Comparison of ENCODE assay signal across 20 mouse cellular contexts in the genomic region with DNA sequence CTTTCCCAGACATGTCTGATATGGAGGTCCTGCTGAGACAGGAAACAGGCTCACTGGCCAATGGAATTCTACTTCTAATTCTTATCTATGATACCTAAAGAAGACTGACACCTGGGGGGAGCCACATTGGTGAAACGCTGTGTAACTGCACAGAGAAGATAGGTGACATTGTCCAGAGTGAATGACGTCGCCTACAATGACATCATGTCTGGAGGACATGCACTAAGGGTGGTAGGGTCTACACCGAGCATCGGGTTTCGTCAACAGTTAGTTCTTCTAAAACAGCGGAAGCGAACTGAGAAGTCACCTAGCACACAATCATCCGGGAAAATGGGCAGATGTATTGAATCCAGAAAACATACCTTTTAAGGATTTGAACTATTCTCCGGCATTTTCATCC.
A peak's percentile ranks its signal among the peaks of the same experiment; 100 is the strongest.
DNase-seq lines count a peak whose midpoint lies in the region; ATAC-seq and TF ChIP-seq lines count a peak whose summit lies in the region.
"Had no signal": no experiment of that assay in that cellular context is flagged by ENCODE, and none has a peak within 500 bp of the region (broad histone marks: within the 10 kb centered on the region; RNA-seq: fewer than 3 reads in every experiment).

No protein-coding gene starts in this region.

- no peak overlapping the region for H3K9ac ChIP-seq in forebrain, embryonic 11.5 days (ENCODE audit: low read length)
- H3K9ac ChIP-seq in forebrain, embryonic 14.5 days (ENCODE audit: low read length): no peak overlapping the region
- no peak overlapping the region for H3K9ac ChIP-seq in heart, embryonic 11.5 days (ENCODE audit: low read depth, low read length)
- no peak overlapping the region for H3K9ac ChIP-seq in heart, embryonic 14.5 days (ENCODE audit: low read length)
- H3K9ac ChIP-seq: embryonic facial prominence, embryonic 13.5 days; hindbrain, embryonic 14.5 days had no signal

- no peak for TF ChIP-seq POLR2A in myocyte (IDR thresholded peaks at IDR 0.05; ENCODE audit: insufficient read length, low read depth)

- WGBS in forebrain, embryonic 11.5 days: 94% methylated on average over 10 of the region's 10 CpGs
- 89% methylated on average over 10 of the region's 10 CpGs for WGBS in forebrain, embryonic 14.5 days
- 66% methylated on average over 10 of the region's 10 CpGs for WGBS in heart, embryonic 11.5 days (ENCODE audit: insufficient replicate concordance)
- whole genome bisulfite sequencing in heart, embryonic 14.5 days: 62% methylated on average over 10 of the region's 10 CpGs

- no peaks in the 10 kb centered on the region for H3K4me1 ChIP-seq in forebrain, embryonic 11.5 days (replicated peaks; ENCODE audit: control insufficient read depth, insufficient read depth, low read length)
- H3K4me1 ChIP-seq in forebrain, embryonic 14.5 days (ENCODE audit: control insufficient read depth, insufficient read depth, low read length): peaks cover 5% of the 10 kb centered on the region; the same call in 1 of the 2 replicates
- H3K4me1 ChIP-seq in heart, embryonic 11.5 days (ENCODE audit: control insufficient read depth, insufficient read depth, low read length): no peaks in the 10 kb centered on the region
- peaks cover 7 to 10% of the 10 kb centered on the region in 2 experiments for H3K4me1 ChIP-seq in heart, embryonic 14.5 days (ENCODE audit: control insufficient read depth in 2 of 2, insufficient read depth in 2 of 2, low read length in 2 of 2)
- H3K4me1 ChIP-seq: embryonic facial prominence, embryonic 13.5 days had no signal

- no peak overlapping the region for H3ac ChIP-seq in myocyte (ENCODE audit: control insufficient read depth, insufficient read length)

- peaks cover 4% of the 10 kb centered on the region for H3K27me3 ChIP-seq in forebrain, embryonic 11.5 days (ENCODE audit: control insufficient read depth, insufficient read depth, low read length)
- H3K27me3 ChIP-seq in forebrain, embryonic 14.5 days (replicated peaks; ENCODE audit: control insufficient read depth, insufficient read depth, low read length): no peaks in the 10 kb centered on the region
- H3K27me3 ChIP-seq in heart, embryonic 11.5 days (ENCODE audit: control insufficient read depth, insufficient read depth, low read length): no peaks in the 10 kb centered on the region
- H3K27me3 ChIP-seq in heart, embryonic 14.5 days (ENCODE audit: control insufficient read depth, insufficient read depth, low read length): no peaks in the 10 kb centered on the region
- no peaks in the 10 kb centered on the region for H3K27me3 ChIP-seq in myocyte (ENCODE audit: control insufficient read depth, insufficient read depth, insufficient read length)
- H3K27me3 ChIP-seq: CH12.LX; embryonic facial prominence, embryonic 13.5 days; Patski had no signal

- no peaks in the 10 kb centered on the region for H3K79me2 ChIP-seq in myocyte (ENCODE audit: control insufficient read depth, insufficient read depth)

- H3K36me3 ChIP-seq in forebrain, embryonic 11.5 days (ENCODE audit: control insufficient read depth, insufficient read depth, low read length): no peaks in the 10 kb centered on the region
- no peaks in the 10 kb centered on the region for H3K36me3 ChIP-seq in forebrain, embryonic 14.5 days (ENCODE audit: control insufficient read depth, insufficient read depth, low read length)
- no peaks in the 10 kb centered on the region for H3K36me3 ChIP-seq in heart, embryonic 11.5 days (ENCODE audit: control insufficient read depth, insufficient read depth, low read length)
- no peaks in the 10 kb centered on the region for H3K36me3 ChIP-seq in heart, embryonic 14.5 days (ENCODE audit: control insufficient read depth, insufficient read depth, low read length)
- H3K36me3 ChIP-seq in myocyte (ENCODE audit: control insufficient read depth, insufficient read depth): no peaks in the 10 kb centered on the region
- H3K36me3 ChIP-seq: embryonic facial prominence, embryonic 13.5 days; forebrain, embryonic 10.5 days; G1E had no signal

- no peak for DNase-seq in forebrain, embryonic 11.5 days (ENCODE audit: low spot score)
- no peak for DNase-seq in forebrain, embryonic 14.5 days (ENCODE audit: low spot score)
- no peak for DNase-seq in heart, adult 11 months
- DNase-seq in heart, postnatal 10 days: no peak
- DNase-seq: adrenal gland, postnatal 36 days; B cell, adult 2 months; cerebellum, postnatal 14 days; gastrocnemius, postnatal 14 days had no signal

- ATAC-seq in forebrain, embryonic 11.5 days (replicated peaks; ENCODE audit: low FRiP score): 0 out of 2 replicates have a peak, but pooled peaks have one; percentile 45
- ATAC-seq in forebrain, embryonic 14.5 days: no peak
- ATAC-seq in heart, embryonic 11.5 days (replicated peaks; ENCODE audit: insufficient number of reproducible peaks, low FRiP score, low TSS enrichment): no peak
- 0 out of 2 replicates have a peak, but pooled peaks have one; percentile 54 for ATAC-seq in heart, embryonic 14.5 days (ENCODE audit: insufficient number of reproducible peaks, insufficient read depth, low FRiP score, low read depth)
- ATAC-seq: hindbrain, postnatal 0 days; inflammation-experienced regulatory T-cells, adult 6 months; Patski had no signal

- H3K4me3 ChIP-seq in forebrain, embryonic 11.5 days (ENCODE audit: low read depth, low read length): no peak overlapping the region
- no peak overlapping the region for H3K4me3 ChIP-seq in forebrain, embryonic 14.5 days (ENCODE audit: low read depth, low read length)
- H3K4me3 ChIP-seq in heart, embryonic 11.5 days (ENCODE audit: low read depth, low read length): no peak overlapping the region
- peak overlapping the region in 1 of 2 experiments; percentile 20; a peak in 1 of 4 replicates for H3K4me3 ChIP-seq in heart, embryonic 14.5 days (ENCODE audit: control insufficient read depth in 1 of 2, insufficient read depth in 1 of 2, low read depth in 1 of 2, low read length in 2 of 2)
- H3K4me3 ChIP-seq in myocyte: no peak overlapping the region
- H3K4me3 ChIP-seq: embryonic facial prominence, embryonic 13.5 days; forebrain, embryonic 10.5 days had no signal

- H3K27ac ChIP-seq in forebrain, embryonic 11.5 days (ENCODE audit: low read depth, low read length): no peak overlapping the region
- H3K27ac ChIP-seq in forebrain, embryonic 14.5 days (ENCODE audit: low read depth, low read length): no peak overlapping the region
- H3K27ac ChIP-seq in heart, embryonic 11.5 days (ENCODE audit: low read depth, low read length): peak overlapping the region; percentile 25
- H3K27ac ChIP-seq in heart, embryonic 14.5 days (replicated peaks in 1 of 2; ENCODE audit: control insufficient read depth in 1 of 2, insufficient read depth in 1 of 2, low read depth in 2 of 2, low read length in 2 of 2): peak overlapping the region; percentile 35 to 46; a peak in 3 of 4 replicates
- H3K27ac ChIP-seq: embryonic facial prominence, embryonic 13.5 days; forebrain, embryonic 10.5 days; gastrocnemius, adult 2 months; hindbrain, embryonic 14.5 days; hindbrain, postnatal 0 days had no signal

- intact Hi-C loops in heart, postnatal 10 days (cut with DNase I): loop anchor here (5.0 kb wide), 1 partner anchor 144 kb away; no protein-coding TSS in a partner anchor

- no peaks in the 10 kb centered on the region for H3K9me3 ChIP-seq in forebrain, embryonic 11.5 days (ENCODE audit: control insufficient read depth, low read length)
- H3K9me3 ChIP-seq in forebrain, embryonic 14.5 days (replicated peaks; ENCODE audit: control insufficient read depth, low read length): no peaks in the 10 kb centered on the region
- H3K9me3 ChIP-seq in heart, embryonic 11.5 days (replicated peaks; ENCODE audit: control insufficient read depth, low read length): no peaks in the 10 kb centered on the region
- no peaks in the 10 kb centered on the region for H3K9me3 ChIP-seq in heart, embryonic 14.5 days (ENCODE audit: control insufficient read depth, low read length)
- H3K9me3 ChIP-seq: embryonic facial prominence, embryonic 13.5 days; forebrain, embryonic 10.5 days had no signal

- H3K4me2 ChIP-seq in forebrain, embryonic 11.5 days (ENCODE audit: low read depth, low read length, severe bottlenecking): no peak overlapping the region
- no peak overlapping the region for H3K4me2 ChIP-seq in forebrain, embryonic 14.5 days (ENCODE audit: low read length)
- no peak overlapping the region for H3K4me2 ChIP-seq in heart, embryonic 11.5 days
- H3K4me2 ChIP-seq in heart, embryonic 14.5 days (ENCODE audit: low read length): peak overlapping the region; percentile 50
- H3K4me2 ChIP-seq in myocyte (ENCODE audit: low read depth): peak overlapping the region; percentile 65
- H3K4me2 ChIP-seq: embryonic facial prominence, embryonic 13.5 days; hindbrain, embryonic 14.5 days had no signal

TF ChIP-seq in myocyte, 11 proteins besides CTCF, POLR2A, EP300 and RAD21:
- no peak for TF ChIP-seq POLR2AphosphoS2 (IDR thresholded peaks at IDR 0.05; ENCODE audit: insufficient read length, low read depth)
- TF ChIP-seq MYOG (IDR thresholded peaks at IDR 0.05; ENCODE audit: control insufficient read depth in 1 of 3, insufficient read depth in 1 of 3, insufficient read length in 2 of 3, low read depth in 2 of 3): no peak
- no peak for TF ChIP-seq USF1 (IDR thresholded peaks at IDR 0.05; ENCODE audit: low read depth)
- no peak for TF ChIP-seq REST (IDR thresholded peaks at IDR 0.05; ENCODE audit: insufficient read depth, insufficient read length)
- TF ChIP-seq TCF12 (IDR thresholded peaks at IDR 0.05; ENCODE audit: insufficient read depth, poor library complexity, severe bottlenecking): no peak
- no peak for TF ChIP-seq CEBPB (IDR thresholded peaks at IDR 0.05; ENCODE audit: insufficient read depth, poor library complexity, severe bottlenecking)
- TF ChIP-seq E2F4 (IDR thresholded peaks at IDR 0.05; ENCODE audit: insufficient read depth): no peak
- no peak for TF ChIP-seq SRF (IDR thresholded peaks at IDR 0.05; ENCODE audit: control insufficient read depth, insufficient read length, low read depth)
- no peak for TF ChIP-seq MAX (IDR thresholded peaks at IDR 0.05; ENCODE audit: low read depth)
- no peak for TF ChIP-seq MYOD1 (IDR thresholded peaks at IDR 0.05; ENCODE audit: control insufficient read depth in 1 of 3, insufficient read length in 2 of 3, low read depth in 2 of 3)
- TF ChIP-seq TCF3 (IDR thresholded peaks at IDR 0.05; ENCODE audit: insufficient read length, low read depth): no peak
TF ChIP-seq in myocyte: peak in this region for 0.

Comparison
In these comparisons a context has a peak if more than half of its experiments do, and no peak if none do; other contexts are left out.
1. ATAC-seq: peak in forebrain, embryonic 11.5 days (single experiment) and heart, embryonic 14.5 days (single experiment); none in forebrain, embryonic 14.5 days (single experiment) and heart, embryonic 11.5 days (single experiment).
2. H3K4me2 ChIP-seq: peak in heart, embryonic 14.5 days (single experiment) and myocyte (single experiment); none in forebrain, embryonic 11.5 days (single experiment), forebrain, embryonic 14.5 days (single experiment) and heart, embryonic 11.5 days (single experiment).
3. H3K27ac ChIP-seq: peak in heart, embryonic 11.5 days (single experiment) and heart, embryonic 14.5 days (2 of 2); none in forebrain, embryonic 11.5 days (single experiment) and forebrain, embryonic 14.5 days (single experiment).